Mouse (Mus musculus): ENCODE measurements around the gene Dennd2c. TPM values are rescaled to one million over a fixed set of nuclear protein-coding genes. Genes with fewer than 3 reads are reported as not detected.
"Not testable (repeated sequence)": the region's sequence is repeated elsewhere in the genome, so short reads cannot be mapped to it uniquely, and the experiment has no call there.

Dennd2c gene
- polyA plus RNA-seq, 1 experiment from 2014 or later, result 8.5 TPM

DNA sequence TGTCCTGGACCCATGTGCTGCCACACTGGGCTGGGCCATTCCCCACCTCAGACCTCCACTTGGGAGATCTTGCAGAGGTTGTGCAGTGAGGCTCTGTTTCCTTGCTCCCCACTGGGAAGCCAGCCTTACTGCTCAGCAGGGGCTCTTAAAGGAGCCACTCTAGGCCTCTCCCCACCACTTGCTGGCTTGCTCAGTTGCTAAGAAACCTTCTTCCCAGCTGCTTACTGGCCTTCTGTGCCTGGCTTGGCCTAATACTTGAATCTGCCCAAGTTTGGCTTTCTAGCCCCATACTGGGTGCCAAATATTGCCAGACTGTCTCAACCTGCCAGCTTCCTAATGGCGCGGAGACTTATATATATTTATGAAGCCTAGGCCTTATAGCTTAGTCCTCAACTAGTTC is 86.5 kb downstream of the Dennd2c start:
- ATAC-seq (ENCODE audit: low read depth) (no peak), DNase-seq (ENCODE audit: low spot score) (no peak)
- Histone ChIP-seq H3K27me3 (replicated peaks; ENCODE audit: control insufficient read depth, insufficient read depth, low read length) (no peaks in the 10 kb centered on the region), H3K4me1 (ENCODE audit: control insufficient read depth, insufficient read depth, low read length) (no peaks in the 10 kb centered on the region), H3K36me3 (ENCODE audit: control insufficient read depth, insufficient read depth, low read length) (no peaks in the 10 kb centered on the region), H3K4me2 (ENCODE audit: low read depth, low read length) (no peak overlapping the region), H3K27ac (replicated peaks; ENCODE audit: low read depth, low read length) (no peak overlapping the region), H3K9me3 (ENCODE audit: control insufficient read depth, low read length) (peaks cover 8% of the 10 kb centered on the region; the same call in 1 of the 2 replicates), H3K9ac (ENCODE audit: low read depth, low read length) (no peak overlapping the region), H3K4me3 (ENCODE audit: low read depth, low read length) (no peak overlapping the region)
- 88% methylated on average over 2 of the region's 2 CpGs for WGBS

DNA sequence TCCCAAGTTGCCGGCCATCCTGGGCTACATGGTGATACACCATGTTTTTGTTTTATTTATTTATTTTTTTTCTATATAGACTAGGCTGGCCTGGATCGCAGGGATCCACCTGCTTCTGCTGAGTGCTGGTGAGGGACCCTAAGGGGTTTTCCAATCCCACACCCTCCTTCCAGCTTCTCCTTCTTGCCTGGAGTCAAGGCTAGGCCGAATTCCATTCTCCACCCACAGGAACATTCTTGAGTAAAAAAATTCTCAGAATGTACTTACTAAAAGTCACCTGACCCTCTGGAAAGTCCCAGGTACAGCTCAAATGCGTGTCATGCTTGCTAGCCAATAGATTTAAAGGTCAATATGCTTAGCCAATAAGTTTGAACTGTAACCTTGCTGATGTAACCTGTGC is 89.8 kb downstream of the Dennd2c start:
- ATAC-seq (ENCODE audit: low read depth) (no peak), DNase-seq (ENCODE audit: low spot score) (no peak)
- Histone ChIP-seq H3K27me3 (replicated peaks; ENCODE audit: control insufficient read depth, insufficient read depth, low read length) (no peaks in the 10 kb centered on the region), H3K9me3 (ENCODE audit: control insufficient read depth, low read length) (peaks cover 8% of the 10 kb centered on the region; the same call in 1 of the 2 replicates), H3K4me1 (ENCODE audit: control insufficient read depth, insufficient read depth, low read length) (no peaks in the 10 kb centered on the region), H3K9ac (ENCODE audit: low read depth, low read length) (no peak overlapping the region), H3K4me3 (ENCODE audit: low read depth, low read length) (no peak overlapping the region), H3K4me2 (ENCODE audit: low read depth, low read length) (no peak overlapping the region), H3K36me3 (ENCODE audit: control insufficient read depth, insufficient read depth, low read length) (no peaks in the 10 kb centered on the region), H3K27ac (replicated peaks; ENCODE audit: low read depth, low read length) (no peak overlapping the region)
- WGBS, result 88% methylated on average over 4 of the region's 4 CpGs

DNA sequence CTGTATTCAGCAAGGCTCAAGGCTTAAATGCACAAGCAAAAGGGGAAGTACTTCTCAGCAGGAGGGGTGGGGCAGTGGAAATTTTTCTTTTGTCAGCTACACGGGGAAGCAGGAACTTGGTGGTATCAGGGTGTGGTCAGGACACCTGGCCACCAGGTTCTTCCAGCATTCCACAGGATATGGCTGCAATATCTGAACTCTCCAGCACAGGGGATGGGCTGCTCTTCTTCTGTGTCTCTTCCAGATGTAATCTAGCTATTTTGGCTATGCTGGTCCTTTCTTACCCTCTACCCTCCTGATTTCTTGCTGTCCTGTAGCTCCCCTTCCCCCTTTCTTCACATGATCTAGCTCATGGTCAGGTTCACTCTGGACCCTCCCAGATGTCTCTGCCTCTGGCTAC is 90.8 kb downstream of the Dennd2c start:
- WGBS, result 64% methylated on average over 1 of the region's 1 CpGs
- ATAC-seq (ENCODE audit: low read depth) (no peak), DNase-seq (ENCODE audit: low spot score) (no peak)
- H3K9me3 ChIP-seq (ENCODE audit: control insufficient read depth, low read length), result peaks cover 8% of the 10 kb centered on the region; the same call in 1 of the 2 replicates
- no peak overlapping the region for H3K4me2 ChIP-seq (ENCODE audit: low read depth, low read length)
- H3K27ac ChIP-seq (replicated peaks; ENCODE audit: low read depth, low read length), result no peak overlapping the region
- H3K4me1 ChIP-seq (ENCODE audit: control insufficient read depth, insufficient read depth, low read length), result no peaks in the 10 kb centered on the region
- no peak overlapping the region for H3K4me3 ChIP-seq (ENCODE audit: low read depth, low read length)
- no peak overlapping the region for H3K9ac ChIP-seq (ENCODE audit: low read depth, low read length)
- no peaks in the 10 kb centered on the region for H3K27me3 ChIP-seq (replicated peaks; ENCODE audit: control insufficient read depth, insufficient read depth, low read length)
- no peaks in the 10 kb centered on the region for H3K36me3 ChIP-seq (ENCODE audit: control insufficient read depth, insufficient read depth, low read length)

DNA sequence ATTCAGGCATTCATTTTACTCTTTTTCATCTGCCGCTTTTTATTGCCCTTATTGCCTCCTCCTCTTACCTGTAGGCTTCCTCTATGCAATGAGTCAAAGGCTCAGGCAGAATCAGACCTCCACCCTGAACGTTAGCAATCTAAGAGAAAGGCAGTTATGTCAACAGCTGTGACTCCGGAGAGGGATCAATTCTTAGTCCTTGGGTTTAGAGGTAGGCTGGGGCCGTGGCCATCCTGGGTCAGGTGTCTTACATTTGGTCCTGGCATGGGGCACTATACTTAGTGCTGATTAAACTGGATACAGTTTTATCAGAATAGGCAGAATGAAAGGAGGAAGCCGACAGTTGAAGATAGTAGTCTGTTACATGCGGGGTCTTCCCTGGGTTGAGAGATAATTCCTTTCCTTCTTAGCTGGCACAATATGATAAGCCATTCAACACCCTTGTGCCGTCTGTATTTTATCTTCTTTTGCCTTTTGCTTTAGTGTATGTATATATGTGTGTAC is 94.0 kb downstream of the Dennd2c start:
- Histone ChIP-seq H3K36me3 (ENCODE audit: control insufficient read depth, insufficient read depth, low read length) (no peaks in the 10 kb centered on the region), H3K27me3 (replicated peaks; ENCODE audit: control insufficient read depth, insufficient read depth, low read length) (no peaks in the 10 kb centered on the region), H3K4me1 (ENCODE audit: control insufficient read depth, insufficient read depth, low read length) (no peaks in the 10 kb centered on the region), H3K27ac (replicated peaks; ENCODE audit: low read depth, low read length) (no peak overlapping the region), H3K9ac (ENCODE audit: low read depth, low read length) (no peak overlapping the region), H3K9me3 (ENCODE audit: control insufficient read depth, low read length) (peaks cover 14% of the 10 kb centered on the region; the same call in 1 of the 2 replicates), H3K4me2 (ENCODE audit: low read depth, low read length) (no peak overlapping the region), H3K4me3 (ENCODE audit: low read depth, low read length) (no peak overlapping the region)
- WGBS, result 82% methylated on average over 7 of the region's 7 CpGs
- ATAC-seq (ENCODE audit: low read depth) (no peak), DNase-seq (ENCODE audit: low spot score) (no peak)

DNA sequence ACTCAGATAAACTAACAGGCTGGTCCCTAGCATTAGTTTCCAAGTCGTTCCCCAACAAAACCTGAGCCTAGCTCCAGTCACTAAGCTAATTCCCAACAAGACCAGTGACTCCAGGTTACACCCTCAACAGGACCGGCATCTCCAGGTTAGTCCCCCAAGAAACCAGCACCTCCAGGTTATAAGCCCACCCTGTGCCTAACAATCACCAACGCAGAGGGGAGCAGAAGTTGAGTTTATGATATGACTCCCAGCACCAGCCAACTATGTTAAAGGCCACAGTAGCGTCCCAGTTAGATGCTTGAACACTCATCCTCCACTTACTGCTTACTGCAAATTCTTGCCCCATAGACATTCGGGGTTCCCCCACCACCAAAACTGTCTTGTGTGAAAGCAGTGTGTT is 97.0 kb downstream of the Dennd2c start:
- Histone ChIP-seq H3K9me3 (ENCODE audit: control insufficient read depth, low read length) (0 out of 2 replicates have a peak, but pooled peaks cover 8% of the 10 kb centered on the region), H3K4me3 (ENCODE audit: low read depth, low read length) (no peak overlapping the region), H3K36me3 (ENCODE audit: control insufficient read depth, insufficient read depth, low read length) (no peaks in the 10 kb centered on the region), H3K9ac (ENCODE audit: low read depth, low read length) (no peak overlapping the region), H3K27me3 (replicated peaks; ENCODE audit: control insufficient read depth, insufficient read depth, low read length) (no peaks in the 10 kb centered on the region), H3K27ac (replicated peaks; ENCODE audit: low read depth, low read length) (no peak overlapping the region), H3K4me1 (ENCODE audit: control insufficient read depth, insufficient read depth, low read length) (no peaks in the 10 kb centered on the region), H3K4me2 (ENCODE audit: low read depth, low read length) (no peak overlapping the region)
- DNase-seq (ENCODE audit: low spot score), result no peak
- 88% methylated on average over 5 of the region's 5 CpGs for WGBS
- ATAC-seq (ENCODE audit: low read depth), result no peak

DNA sequence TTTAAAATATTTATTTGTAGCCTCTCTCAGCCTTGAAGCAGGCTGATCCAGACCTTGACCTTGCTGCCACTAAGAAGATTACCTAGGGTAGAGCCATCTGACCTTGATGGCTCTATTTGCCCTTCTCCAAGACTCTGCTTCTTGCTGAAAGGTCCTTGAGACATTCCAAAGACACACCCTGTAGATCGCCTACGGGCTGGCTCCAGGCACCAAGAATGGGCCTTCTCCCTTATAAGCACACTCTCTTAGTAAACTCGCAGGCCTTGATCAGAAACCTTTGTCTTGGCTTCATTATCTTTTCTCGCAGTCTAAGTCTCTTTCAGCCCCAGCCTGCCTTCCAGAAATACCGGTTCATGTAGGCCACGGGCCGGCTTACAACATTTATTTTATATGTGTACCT is 98.7 kb downstream of the Dennd2c start:
- H3K4me2 ChIP-seq (ENCODE audit: low read depth, low read length); H3K4me1 ChIP-seq (ENCODE audit: control insufficient read depth, insufficient read depth, low read length); H3K27ac ChIP-seq (replicated peaks; ENCODE audit: low read depth, low read length); H3K9me3 ChIP-seq (ENCODE audit: control insufficient read depth, low read length); H3K9ac ChIP-seq (ENCODE audit: low read depth, low read length); H3K27me3 ChIP-seq (replicated peaks; ENCODE audit: control insufficient read depth, insufficient read depth, low read length); H3K36me3 ChIP-seq (ENCODE audit: control insufficient read depth, insufficient read depth, low read length); ATAC-seq (ENCODE audit: low read depth); H3K4me3 ChIP-seq (ENCODE audit: low read depth, low read length); DNase-seq (ENCODE audit: low spot score): not testable (repeated sequence)
- WGBS, result 98% methylated on average over 7 of the region's 7 CpGs

DNA sequence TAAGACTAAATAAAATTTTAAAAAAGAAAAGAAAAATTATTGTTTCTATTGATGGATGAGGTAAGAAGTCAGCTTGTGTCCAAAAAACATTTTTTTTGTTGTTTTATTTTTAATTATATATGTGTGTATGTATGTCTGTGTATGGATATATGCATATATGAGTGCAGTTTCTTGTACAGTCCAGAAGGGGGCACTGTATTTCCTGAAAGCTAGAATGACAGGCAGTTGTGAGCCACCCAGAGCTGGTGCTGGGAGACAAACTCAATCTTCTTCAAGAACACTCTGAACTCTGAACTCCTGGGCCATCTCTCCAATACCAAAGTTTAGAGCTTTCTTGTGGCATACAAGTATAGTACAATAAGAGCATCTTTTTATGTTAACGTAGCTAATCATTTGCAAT is 101.2 kb downstream of the Dennd2c start:
- Histone ChIP-seq H3K27ac (replicated peaks; ENCODE audit: low read depth, low read length) (no peak overlapping the region), H3K9me3 (ENCODE audit: control insufficient read depth, low read length) (0 out of 2 replicates have a peak, but pooled peaks cover 8% of the 10 kb centered on the region), H3K9ac (ENCODE audit: low read depth, low read length) (no peak overlapping the region), H3K4me1 (ENCODE audit: control insufficient read depth, insufficient read depth, low read length) (no peaks in the 10 kb centered on the region), H3K4me3 (ENCODE audit: low read depth, low read length) (no peak overlapping the region), H3K36me3 (ENCODE audit: control insufficient read depth, insufficient read depth, low read length) (no peaks in the 10 kb centered on the region), H3K27me3 (replicated peaks; ENCODE audit: control insufficient read depth, insufficient read depth, low read length) (no peaks in the 10 kb centered on the region), H3K4me2 (ENCODE audit: low read depth, low read length) (no peak overlapping the region)
- ATAC-seq (ENCODE audit: low read depth), result no peak
- DNase-seq (ENCODE audit: low spot score), result no peak
- 97% methylated on average over 1 of the region's 1 CpGs for WGBS

DNA sequence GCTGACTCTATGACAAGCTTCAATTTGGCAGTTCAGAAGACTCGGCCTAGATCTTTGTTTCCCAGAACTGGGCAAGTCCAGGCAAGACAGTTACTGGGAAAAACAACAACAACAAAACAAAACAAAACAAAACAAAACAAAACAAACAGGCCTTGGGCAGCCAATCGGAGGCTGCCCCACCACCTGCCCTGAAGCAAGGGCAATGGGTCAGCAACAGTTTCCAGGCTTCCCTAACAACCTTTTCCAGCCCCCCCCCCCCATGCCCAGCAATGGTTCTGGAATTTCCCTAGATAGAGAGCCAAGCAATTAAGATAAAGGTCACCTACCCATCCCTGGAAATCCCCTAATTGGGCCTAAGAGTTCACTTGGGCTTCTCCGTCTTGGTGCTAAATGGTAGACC is 102.0 kb downstream of the Dennd2c start:
- H3K27ac ChIP-seq (replicated peaks; ENCODE audit: low read depth, low read length), result no peak overlapping the region
- no peak overlapping the region for H3K4me2 ChIP-seq (ENCODE audit: low read depth, low read length)
- ATAC-seq (ENCODE audit: low read depth), result no peak
- no peaks in the 10 kb centered on the region for H3K4me1 ChIP-seq (ENCODE audit: control insufficient read depth, insufficient read depth, low read length)
- no peak overlapping the region for H3K9ac ChIP-seq (ENCODE audit: low read depth, low read length)
- whole genome bisulfite sequencing, result 87% methylated on average over 3 of the region's 3 CpGs
- no peak for DNase-seq (ENCODE audit: low spot score)
- H3K4me3 ChIP-seq (ENCODE audit: low read depth, low read length), result no peak overlapping the region
- 0 out of 2 replicates have a peak, but pooled peaks cover 8% of the 10 kb centered on the region for H3K9me3 ChIP-seq (ENCODE audit: control insufficient read depth, low read length)
- H3K36me3 ChIP-seq (ENCODE audit: control insufficient read depth, insufficient read depth, low read length), result no peaks in the 10 kb centered on the region
- no peaks in the 10 kb centered on the region for H3K27me3 ChIP-seq (replicated peaks; ENCODE audit: control insufficient read depth, insufficient read depth, low read length)

DNA sequence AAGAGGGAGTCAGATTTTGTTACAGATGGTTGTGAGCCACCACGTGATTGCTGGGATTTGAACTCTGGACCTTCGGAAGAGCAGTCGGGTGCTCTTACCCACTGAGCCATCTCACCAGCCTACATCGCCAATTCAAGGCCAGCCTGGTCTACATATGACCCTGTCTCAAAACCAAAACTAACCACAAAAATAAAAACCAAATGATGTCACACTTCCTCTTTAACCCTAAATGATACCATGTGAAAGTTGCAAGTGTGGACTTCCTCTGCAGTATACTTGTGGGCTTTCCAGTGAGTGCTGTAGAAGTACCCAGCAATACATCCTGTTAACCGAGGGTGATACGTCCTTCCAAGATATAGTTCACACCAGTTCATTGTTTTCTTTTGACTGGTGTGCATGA is 104.0 kb downstream of the Dennd2c start:
- H3K9ac ChIP-seq (ENCODE audit: low read depth, low read length), result no peak overlapping the region
- DNase-seq (ENCODE audit: low spot score) (no peak), ATAC-seq (ENCODE audit: low read depth) (no peak)
- no peaks in the 10 kb centered on the region for H3K4me1 ChIP-seq (ENCODE audit: control insufficient read depth, insufficient read depth, low read length)
- 91% methylated on average over 6 of the region's 6 CpGs for WGBS
- H3K9me3 ChIP-seq (ENCODE audit: control insufficient read depth, low read length), result no peaks in the 10 kb centered on the region
- no peaks in the 10 kb centered on the region for H3K27me3 ChIP-seq (replicated peaks; ENCODE audit: control insufficient read depth, insufficient read depth, low read length)
- no peak overlapping the region for H3K27ac ChIP-seq (replicated peaks; ENCODE audit: low read depth, low read length)
- no peaks in the 10 kb centered on the region for H3K36me3 ChIP-seq (ENCODE audit: control insufficient read depth, insufficient read depth, low read length)
- H3K4me3 ChIP-seq (ENCODE audit: low read depth, low read length), result no peak overlapping the region
- no peak overlapping the region for H3K4me2 ChIP-seq (ENCODE audit: low read depth, low read length)

All from embryonic facial prominence, embryonic 14.5 days (tissue).